Mouse (Mus musculus) G1E (cell line): ENCODE results near the gene Ofd1. TPM values are rescaled to one million over a fixed set of nuclear protein-coding genes. Genes with fewer than 3 reads are reported as not detected.

Source experiments
- ATAC-seq: 2 replicates; pipeline ENCODE4 v1.8.0; 2016; ENCODE audit warnings: mild to moderate bottlenecking; ENCODE audit not compliant: insufficient number of reproducible peaks, poor library complexity, low FRiP score, severe bottlenecking; ENCODE audit errors: extremely low read depth
- DNase-seq: peaks from one replicate; pipeline ENCODE4 v3.0.0; 2012; ENCODE audit warnings: low spot score
- H3K27me3 ChIP-seq: 2 replicates; pipeline ENCODE4 v1.6.1; 2012; ENCODE audit warnings: mild to moderate bottlenecking, low read length, inconsistent platforms; ENCODE audit not compliant: insufficient read depth
- H3K36me3 ChIP-seq: replicated peaks from 2 replicates; pipeline ENCODE3; 2012; ENCODE audit warnings: mild to moderate bottlenecking, inconsistent platforms
- H3K4me1 ChIP-seq: 2 replicates; pipeline ENCODE4 v1.6.1; 2012; ENCODE audit warnings: low read depth, low read length, inconsistent platforms, mixed read lengths; ENCODE audit not compliant: insufficient read depth
- H3K4me3 ChIP-seq: 2 replicates; pipeline ENCODE4 v1.5.1; 2012; ENCODE audit warnings: low read depth, mild to moderate bottlenecking, inconsistent platforms, low read length, moderate library complexity, mixed read lengths
- H3K9me3 ChIP-seq: replicated peaks from 2 replicates; pipeline ENCODE4 v1.6.1; 2012; ENCODE audit warnings: inconsistent platforms
- CTCF ChIP-seq: IDR thresholded peaks from 2 replicates; pipeline ENCODE4 v1.5.1; 2012; ENCODE audit warnings: low read depth, low read length, inconsistent platforms, mixed read lengths
- GATA1 ChIP-seq: IDR thresholded peaks from 2 replicates; pipeline ENCODE4 v1.6.1; 2012; ENCODE audit warnings: borderline replicate concordance, low read length, inconsistent platforms, mixed read lengths
- GATA2 ChIP-seq: IDR thresholded peaks from 2 replicates; pipeline ENCODE4 v1.6.1; 2012; ENCODE audit warnings: low read depth, low read length, inconsistent platforms, borderline replicate concordance
- POLR2AphosphoS5 ChIP-seq: IDR thresholded peaks from 2 replicates; pipeline ENCODE4 v1.6.1; 2012; ENCODE audit warnings: low read depth, low read length, inconsistent platforms; ENCODE audit not compliant: insufficient replicate concordance
- TAL1 ChIP-seq: conservative IDR thresholded peaks from 2 replicates; pipeline ENCODE4 v1.6.1; 2012; ENCODE audit warnings: low read depth, low read length, inconsistent platforms, mixed read lengths
- polyA plus RNA-seq: library from polyadenylated mRNA; stranded (reverse); fragments of >175 nt; gene quantifications from 2 replicates; pipeline ENCODE4 v1.2.3, GENCODE M21; 2012
- total RNA-seq, 2 experiments: library from RNA; stranded (forward) in 1 of 2; stranded (reverse) in 1 of 2; fragments of 200-1000 nt in 1 of 2; fragments of >200 nt in 1 of 2; fragmentation: Nextera tagmentation in 1 of 2; gene quantifications; 2 replicates each; pipeline ENCODE4 v1.2.3; 2014 to 2017

Ofd1 gene
- total and polyA plus RNA-seq, 3 experiments: 3.1 to 16.0 (median 12.2) TPM

- H3K9me3 ChIP-seq: no peaks in the 10 kb centered on the region
- H3K4me1 ChIP-seq: no peaks in the 10 kb centered on the region
- H3K36me3 ChIP-seq: peaks cover 45% of the 10 kb centered on the region
- TF ChIP-seq CTCF (no peak), POLR2AphosphoS5 (no peak), TAL1 (no peak), GATA1 (no peak), GATA2 (no peak)
- H3K27me3 ChIP-seq: no peaks in the 10 kb centered on the region
- DNase-seq: no peak
- no peak for ATAC-seq
- H3K4me3 ChIP-seq: no peak overlapping the region
These were observed 15.0 kb upstream of the Ofd1 start for GRCm38 (mm10) chrX:166455525-166455924.

- no peaks in the 10 kb centered on the region for H3K9me3 ChIP-seq
- no peak for ATAC-seq
- H3K4me1 ChIP-seq: no peaks in the 10 kb centered on the region
- no peak for DNase-seq
- H3K27me3 ChIP-seq: no peaks in the 10 kb centered on the region
- TF ChIP-seq POLR2AphosphoS5 (no peak), CTCF (no peak), TAL1 (no peak), GATA2 (no peak), GATA1 (no peak)
- H3K4me3 ChIP-seq: no peak overlapping the region
- peaks cover 49% of the 10 kb centered on the region for H3K36me3 ChIP-seq
These were observed 13.8 kb upstream of the Ofd1 start for GRCm38 (mm10) chrX:166454331-166454730.

DNA sequence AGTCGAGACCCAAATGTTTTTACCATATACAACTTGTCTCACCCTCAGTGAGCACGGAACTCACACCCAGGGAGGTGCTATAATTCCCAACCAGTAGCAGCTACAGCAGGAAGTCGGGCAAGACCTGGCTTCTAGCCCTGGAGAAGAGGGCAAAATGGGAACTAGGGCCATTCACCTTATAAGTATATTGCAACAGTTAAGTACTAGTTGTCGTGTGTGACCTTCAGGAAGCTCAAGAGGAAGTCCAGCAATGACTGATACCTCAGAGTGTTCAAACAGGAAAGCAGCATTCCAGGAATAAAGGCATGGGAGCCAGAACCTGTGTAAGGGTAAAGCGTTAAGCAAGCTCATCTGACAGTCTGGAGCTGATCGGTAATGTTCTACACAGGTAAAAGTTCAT lies 13.0 kb upstream of the Ofd1 start:
- Histone ChIP-seq H3K4me1 (no peaks in the 10 kb centered on the region), H3K27me3 (no peaks in the 10 kb centered on the region), H3K9me3 (no peaks in the 10 kb centered on the region), H3K36me3 (peaks cover 47% of the 10 kb centered on the region), H3K4me3 (no peak overlapping the region)
- DNase-seq (no peak), ATAC-seq (no peak)
- TF ChIP-seq POLR2AphosphoS5 (no peak), TAL1 (no peak), GATA2 (no peak), CTCF (no peak), GATA1 (no peak)

DNA sequence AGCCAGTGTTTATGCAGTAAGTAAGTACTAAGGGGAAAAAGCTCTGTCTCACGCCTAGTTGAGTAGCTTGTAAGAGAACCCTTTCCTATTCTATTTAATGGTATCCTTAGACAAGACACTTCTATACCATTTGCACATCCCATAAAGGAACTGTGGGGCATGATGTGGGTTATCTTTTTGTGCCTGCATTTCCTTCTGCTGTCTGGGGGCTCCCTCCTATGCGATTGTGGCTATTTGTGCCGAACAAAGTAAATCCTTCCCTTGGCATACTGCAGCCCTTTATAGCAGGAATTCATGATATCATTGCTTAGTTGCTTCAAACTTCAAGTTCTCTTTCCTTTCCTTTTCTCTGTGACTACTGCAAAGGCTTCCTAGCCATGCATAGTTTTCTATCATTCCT lies 4.0 kb upstream of the Ofd1 start:
- Histone ChIP-seq H3K4me1 (peaks cover 3% of the 10 kb centered on the region), H3K9me3 (no peaks in the 10 kb centered on the region), H3K4me3 (no peak overlapping the region), H3K36me3 (peaks cover 16% of the 10 kb centered on the region), H3K27me3 (no peaks in the 10 kb centered on the region)
- no peak for ATAC-seq
- DNase-seq: no peak
- TF ChIP-seq TAL1 (no peak), POLR2AphosphoS5 (no peak), GATA2 (no peak), CTCF (no peak), GATA1 (no peak)

- Histone ChIP-seq H3K36me3 (peaks cover 22% of the 10 kb centered on the region), H3K27me3 (no peaks in the 10 kb centered on the region), H3K4me1 (peaks cover 4% of the 10 kb centered on the region), H3K4me3 (peak within 1 kb of the TSS; percentile 79), H3K9me3 (no peaks in the 10 kb centered on the region)
- ATAC-seq (no peak), DNase-seq (peak; percentile 5)
- TF ChIP-seq GATA1 (no peak), CTCF (no peak), POLR2AphosphoS5 (no peak), TAL1 (no peak), GATA2 (no peak)
These were observed 378 bp downstream of the Ofd1 start, which contains the start of gene Trappc2 for GRCm38 (mm10) chrX:166440036-166440615. Trappc2 (plus strand) TSS chrX:166440574.

DNA sequence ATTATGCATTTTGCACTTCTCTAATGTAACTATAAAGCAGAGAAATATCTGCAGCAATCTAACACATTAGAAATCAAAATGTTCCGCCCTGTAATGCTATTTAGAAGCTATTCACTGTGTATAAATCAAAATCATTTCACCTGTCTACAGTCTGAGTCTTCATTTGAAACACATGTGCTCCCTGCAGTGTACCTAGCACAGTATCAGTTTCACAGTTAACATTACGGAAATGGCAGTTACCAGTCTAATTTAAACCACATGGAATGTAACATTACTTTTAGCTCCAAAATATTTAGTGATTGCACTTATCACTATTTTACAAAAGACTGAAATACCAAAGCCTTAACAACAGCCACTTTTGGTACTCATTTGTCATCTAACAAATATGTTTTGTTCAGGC lies 5.7 kb downstream of the Ofd1 start:
- H3K4me1 ChIP-seq: peaks cover 4% of the 10 kb centered on the region
- ATAC-seq (no peak), DNase-seq (no peak)
- no peaks in the 10 kb centered on the region for H3K9me3 ChIP-seq
- no peaks in the 10 kb centered on the region for H3K27me3 ChIP-seq
- peaks cover 34% of the 10 kb centered on the region for H3K36me3 ChIP-seq
- TF ChIP-seq CTCF (no peak), TAL1 (no peak), GATA2 (no peak), GATA1 (no peak), POLR2AphosphoS5 (no peak)
- no peak overlapping the region for H3K4me3 ChIP-seq

DNA sequence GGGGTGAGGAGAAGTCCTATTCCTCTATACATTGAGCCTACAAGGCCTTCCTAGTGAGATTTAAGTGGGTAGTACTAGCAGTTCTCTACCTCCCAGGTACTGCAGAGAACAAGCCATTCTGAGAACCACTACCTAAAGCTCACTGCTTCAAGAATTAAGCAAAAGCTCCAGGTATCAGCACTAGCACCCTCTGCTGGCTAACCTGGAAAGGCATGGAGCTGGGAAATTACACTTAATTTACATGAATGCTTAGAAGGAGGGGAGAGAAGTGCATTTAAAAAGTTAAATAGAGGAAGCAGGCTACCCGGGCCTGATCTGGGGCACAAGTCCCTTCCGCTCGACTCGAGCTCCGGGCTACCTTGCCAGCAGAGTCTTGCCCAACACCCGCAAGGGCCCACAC lies 24.3 kb downstream of the Ofd1 start:
- Histone ChIP-seq H3K36me3 (peaks cover 18% of the 10 kb centered on the region), H3K4me3 (no peak overlapping the region), H3K4me1 (no peaks in the 10 kb centered on the region), H3K9me3 (no peaks in the 10 kb centered on the region), H3K27me3 (no peaks in the 10 kb centered on the region)
- DNase-seq (no peak), ATAC-seq (no peak)
- TF ChIP-seq GATA2: no peak
- no peak for TF ChIP-seq POLR2AphosphoS5
- TF ChIP-seq TAL1: no peak
